Mouse (Mus musculus) liver, embryonic 16.5 days (tissue): Measurements from ENCODE around the gene Utp3. TPM values are rescaled to one million over a fixed set of nuclear protein-coding genes. Genes with fewer than 3 reads are reported as not detected.

Experiments
- ATAC-seq: fragments of 200-750 bp; cut with Nextera tagmentation; 2 replicates; pipeline ENCODE4 v1.8.0; 2017; ENCODE audit warnings: low read depth, mild to moderate bottlenecking, moderate number of reproducible peaks, moderate library complexity
- H3K27ac ChIP-seq: fragments of 300-500 bp; sonication (generic); 2 replicates; pipeline ENCODE4 v1.5.1; 2014; ENCODE audit warnings: mild to moderate bottlenecking, low read length
- H3K27me3 ChIP-seq: fragments of 300-500 bp; sonication (generic); 2 replicates; pipeline ENCODE4 v1.6.1; 2014; ENCODE audit warnings: low read depth, low read length, mixed read lengths; ENCODE audit not compliant: control insufficient read depth, insufficient read depth
- H3K36me3 ChIP-seq: fragments of 300-500 bp; sonication (generic); 2 replicates; pipeline ENCODE4 v1.6.1; 2014; ENCODE audit warnings: mild to moderate bottlenecking; ENCODE audit not compliant: control insufficient read depth, insufficient read depth
- H3K4me1 ChIP-seq: fragments of 300-500 bp; sonication (generic); 2 replicates; pipeline ENCODE4 v1.6.1; 2014; ENCODE audit warnings: low read depth, low read length, mixed read lengths; ENCODE audit not compliant: control insufficient read depth
- H3K4me2 ChIP-seq: fragments of 300-500 bp; sonication (generic); 2 replicates; pipeline ENCODE4 v1.6.1; 2014; ENCODE audit warnings: low read depth, low read length, mixed read lengths
- H3K4me3 ChIP-seq: fragments of 300-500 bp; sonication (generic); 2 replicates; pipeline ENCODE4 v1.5.1; 2014; ENCODE audit warnings: low read depth, mild to moderate bottlenecking, low read length
- H3K9ac ChIP-seq: fragments of 300-500 bp; sonication (generic); 2 replicates; pipeline ENCODE4 v1.6.1; 2014; ENCODE audit warnings: low read depth, low read length
- H3K9me3 ChIP-seq: fragments of 300-500 bp; sonication (generic); replicated peaks from 2 replicates; pipeline ENCODE4 v1.6.1; 2016; ENCODE audit warnings: low read length; ENCODE audit not compliant: control insufficient read depth
- WGBS: fragments of 180-500 bp; shearing (Covaris S2); extraction: QIAGEN DNeasy Blood & Tissue Kit; methylation state at CpG from one replicate; pipeline ENCODE4 v1.1.7; 2014; ENCODE audit not compliant: insufficient replicate concordance; 5-methylcytosine and 5-hydroxymethylcytosine counted together
- polyA plus RNA-seq: library from polyadenylated mRNA; unstranded; fragments of >200 nt; fragmentation: Nextera tagmentation; extraction: Ambion mirVana; gene quantifications from 2 replicates; pipeline ENCODE4 v1.2.1, GENCODE M21; 2015

Utp3 gene
- polyA plus RNA-seq, 1 experiment from 2014 or later: 25.1 TPM

DNA sequence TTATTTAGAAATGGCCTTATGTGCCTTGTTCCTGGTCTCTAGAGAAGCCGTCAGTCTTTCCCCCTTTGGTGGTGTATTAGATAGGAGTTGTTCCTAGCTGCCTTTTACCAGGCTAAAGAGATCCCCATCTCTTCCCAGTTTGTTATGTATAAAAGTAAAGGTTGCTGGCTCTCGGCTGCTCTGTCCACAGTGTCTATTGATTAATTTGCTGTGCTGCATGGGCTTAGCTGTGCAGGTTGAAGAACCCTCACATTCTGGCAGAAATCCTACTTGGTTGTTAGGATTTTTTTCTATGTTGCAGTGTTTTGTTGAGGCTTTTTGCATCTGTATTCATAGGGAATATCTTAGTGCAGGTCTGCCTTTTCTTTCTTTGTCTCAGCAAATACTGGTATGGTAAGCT is 47.8 kb downstream of the Utp3 start:
- Histone ChIP-seq H3K9me3 (no peaks in the 10 kb centered on the region), H3K9ac (no peak overlapping the region), H3K36me3 (no peaks in the 10 kb centered on the region), H3K27me3 (no peaks in the 10 kb centered on the region), H3K4me2 (no peak overlapping the region), H3K4me1 (no peaks in the 10 kb centered on the region), H3K27ac (no peak overlapping the region), H3K4me3 (no peak overlapping the region)
- 0 out of 2 replicates have a peak, but pooled peaks have one; percentile 54 for ATAC-seq
- WGBS: 56% methylated on average over 2 of the region's 2 CpGs

- H3K27ac ChIP-seq: no peak overlapping the region
- no peak overlapping the region for H3K4me2 ChIP-seq
- no peaks in the 10 kb centered on the region for H3K9me3 ChIP-seq
- H3K4me1 ChIP-seq: no peaks in the 10 kb centered on the region
- 59% methylated on average over 3 of the region's 3 CpGs for WGBS
- no peaks in the 10 kb centered on the region for H3K27me3 ChIP-seq
- H3K9ac ChIP-seq: no peak overlapping the region
- no peak for ATAC-seq
- no peaks in the 10 kb centered on the region for H3K36me3 ChIP-seq
- H3K4me3 ChIP-seq: no peak overlapping the region
These were observed 48.5 kb downstream of the Utp3 start for GRCm38 (mm10) chr5:88602713-88603112.

GRCm38 (mm10) chr5:88604046-88604445 is 49.8 kb downstream of the Utp3 start:
- Histone ChIP-seq H3K9me3 (no peaks in the 10 kb centered on the region), H3K36me3 (no peaks in the 10 kb centered on the region), H3K4me1 (no peaks in the 10 kb centered on the region), H3K4me2 (no peak overlapping the region), H3K9ac (no peak overlapping the region), H3K27me3 (no peaks in the 10 kb centered on the region), H3K4me3 (no peak overlapping the region), H3K27ac (no peak overlapping the region)
- 73% methylated on average over 3 of the region's 3 CpGs for WGBS
- ATAC-seq: no peak

GRCm38 (mm10) chr5:88604641-88605358 is 50.5 kb downstream of the Utp3 start:
- no peak for ATAC-seq
- Histone ChIP-seq H3K27me3 (no peaks in the 10 kb centered on the region), H3K27ac (no peak overlapping the region), H3K36me3 (no peaks in the 10 kb centered on the region), H3K4me2 (no peak overlapping the region), H3K9me3 (no peaks in the 10 kb centered on the region), H3K4me3 (no peak overlapping the region), H3K4me1 (no peaks in the 10 kb centered on the region), H3K9ac (no peak overlapping the region)
- WGBS: 76% methylated on average over 7 of the region's 7 CpGs

Other genes with a start within 250 kb of the Utp3 start
- not detected in 2 replicates for gene Prol1, start 237.2 kb upstream of the Utp3 start, polyA plus RNA-seq
- not detected in 2 replicates for gene Amtn, start 178.4 kb upstream of the Utp3 start, polyA plus RNA-seq
- not detected in 2 replicates for gene Ambn, start 98.5 kb upstream of the Utp3 start, polyA plus RNA-seq
- gene Enam, start 66.5 kb upstream of the Utp3 start, polyA plus RNA-seq: not detected in 2 replicates
- gene Jchain, start 26.6 kb upstream of the Utp3 start, polyA plus RNA-seq: 0.06 and 0.08 TPM in 2 replicates
- 4.7 and 5.1 TPM in 2 replicates for gene Rufy3, start 10.6 kb downstream of the Utp3 start, polyA plus RNA-seq
- 13.7 and 18.5 TPM in 2 replicates for gene Grsf1, start 121.7 kb downstream of the Utp3 start, polyA plus RNA-seq
- gene Mob1b, start 166.4 kb downstream of the Utp3 start, polyA plus RNA-seq: 9.9 and 10.4 TPM in 2 replicates
- 81.6 and 96.4 TPM in 2 replicates for gene Dck, start 210.5 kb downstream of the Utp3 start, polyA plus RNA-seq